Mouse (Mus musculus) telencephalon, adult 2 months (tissue): ENCODE results near the gene Grin2a.
A peak's percentile ranks its signal among the peaks of the same experiment; 100 is the strongest.

Experiments
- DNase-seq: peaks from one replicate; pipeline ENCODE4 v3.0.0-alpha.2; 2011; ENCODE audit warnings: low read depth, low spot score

Gene Grin2a

GRCm38 (mm10) chr16:9753045-9753444 lies 242.3 kb downstream of the Grin2a start:
- no peak for DNase-seq

GRCm38 (mm10) chr16:9752600-9752999 lies 242.8 kb downstream of the Grin2a start:
- DNase-seq: no peak

GRCm38 (mm10) chr16:9751045-9751569 lies 244.3 kb downstream of the Grin2a start:
- DNase-seq: no peak

DNA sequence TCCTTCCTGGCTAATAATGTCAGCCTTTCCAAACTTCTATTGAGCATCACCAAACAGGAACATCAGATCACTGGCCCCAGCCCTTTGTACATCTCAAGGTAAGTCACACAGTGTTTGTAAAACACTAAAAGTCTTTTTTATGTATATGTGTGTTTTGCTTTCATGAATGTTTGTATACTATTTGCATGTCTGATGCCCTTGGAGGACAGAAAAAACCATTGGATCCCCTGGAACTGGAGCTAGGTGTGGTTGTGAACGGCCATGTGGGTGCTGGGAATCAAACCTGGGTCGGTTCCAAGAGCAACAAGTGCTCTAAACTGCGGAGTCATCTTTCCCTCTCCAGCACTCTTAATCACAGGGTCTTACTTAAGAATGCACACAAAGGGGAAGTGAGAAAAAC lies 245.7 kb downstream of the Grin2a start:
- no peak for DNase-seq

GRCm38 (mm10) chr16:9742443-9742842 lies 252.9 kb downstream of the Grin2a start:
- DNase-seq: no peak

GRCm38 (mm10) chr16:9738679-9739078 lies 256.7 kb downstream of the Grin2a start:
- no peak for DNase-seq

DNA sequence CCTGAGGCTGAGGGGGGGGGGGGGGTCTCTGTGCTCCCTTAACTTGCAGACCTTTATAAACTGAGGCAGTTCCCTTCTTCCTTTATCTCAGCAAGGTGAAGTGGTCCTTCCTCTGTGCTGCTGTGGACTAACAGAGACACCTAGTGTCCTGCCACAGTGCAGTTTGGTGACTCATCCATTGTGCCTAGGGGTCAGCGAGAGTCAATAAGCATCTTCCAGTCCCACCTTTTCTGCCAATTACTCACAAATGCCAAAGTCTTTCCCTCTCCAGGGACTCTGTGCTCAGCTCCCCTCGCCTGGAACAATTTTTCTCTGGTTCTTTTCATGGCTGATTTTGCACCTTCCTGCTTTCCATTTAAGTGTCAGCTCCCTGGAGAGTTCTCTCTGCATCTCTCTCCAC lies 258.2 kb downstream of the Grin2a start:
- no peak for DNase-seq

GRCm38 (mm10) chr16:9735365-9736080 lies 259.8 kb downstream of the Grin2a start:
- no peak for DNase-seq

DNA sequence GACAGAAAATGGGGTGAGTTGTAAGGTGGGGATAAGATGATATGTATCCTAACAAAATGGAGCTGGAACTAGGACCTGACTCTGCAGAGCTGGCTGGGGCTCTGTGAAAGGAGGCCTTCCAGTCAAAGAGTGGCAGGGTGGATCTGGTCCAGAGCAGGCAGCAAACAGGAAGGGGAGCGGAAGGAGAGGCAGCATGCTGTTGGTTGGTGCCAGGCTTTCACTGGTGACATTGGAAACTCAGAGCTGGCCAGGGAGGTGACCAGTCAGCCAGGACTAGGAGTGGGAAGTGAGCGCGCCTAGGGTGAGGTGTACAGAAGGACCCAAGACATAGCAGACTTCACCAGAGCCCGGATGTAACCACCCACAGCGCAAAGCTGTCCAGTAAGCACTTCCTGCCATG lies 267.8 kb downstream of the Grin2a start:
- no peak for DNase-seq

- no peak for DNase-seq
Observed at GRCm38 (mm10) chr16:9725578-9726113, 269.7 kb downstream of the Grin2a start.

- no peak for DNase-seq
Observed at GRCm38 (mm10) chr16:9711398-9711797, 284.0 kb downstream of the Grin2a start.

- no peak for DNase-seq
Observed at GRCm38 (mm10) chr16:9709921-9710320, 285.4 kb downstream of the Grin2a start.

DNA sequence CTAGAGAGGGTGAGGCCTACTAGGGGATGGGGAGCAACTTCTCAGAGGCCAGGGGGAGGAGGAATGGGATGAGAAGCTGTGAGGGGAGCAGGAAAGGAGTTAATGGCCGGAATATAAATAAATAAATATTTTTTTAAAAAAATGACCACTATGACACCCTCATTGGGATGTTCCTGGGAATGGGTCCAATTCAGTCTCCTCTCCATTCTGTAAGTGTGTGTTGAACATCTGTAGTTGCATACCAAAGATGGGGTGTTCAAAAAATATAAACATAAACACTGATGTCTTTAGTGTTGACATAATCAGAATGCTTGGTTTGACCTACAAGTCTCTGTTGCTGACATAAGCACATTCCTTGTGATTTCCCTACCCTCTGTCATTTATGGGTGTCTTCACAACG lies 298.2 kb downstream of the Grin2a start:
- no peak for DNase-seq

DNA sequence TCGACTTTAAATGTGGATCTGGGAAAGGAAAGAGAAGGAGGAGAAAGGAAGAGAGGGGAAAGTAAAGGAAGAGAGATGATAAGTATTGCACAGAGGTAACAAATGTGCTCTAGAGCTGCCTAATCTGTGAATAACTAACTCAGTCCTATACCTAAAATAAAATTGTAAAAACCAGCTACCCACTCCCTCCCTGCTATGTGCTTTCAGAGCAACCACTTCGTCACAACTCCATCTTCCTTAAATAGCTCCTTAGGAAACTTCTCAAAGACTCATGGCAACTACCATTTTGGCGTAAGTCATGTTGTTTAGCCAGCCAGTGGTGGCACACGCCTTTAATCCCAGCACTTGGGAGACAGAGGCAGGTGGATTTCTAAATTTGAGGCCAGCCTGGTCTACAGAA lies 301.3 kb downstream of the Grin2a start:
- DNase-seq: peak; percentile 75

DNA sequence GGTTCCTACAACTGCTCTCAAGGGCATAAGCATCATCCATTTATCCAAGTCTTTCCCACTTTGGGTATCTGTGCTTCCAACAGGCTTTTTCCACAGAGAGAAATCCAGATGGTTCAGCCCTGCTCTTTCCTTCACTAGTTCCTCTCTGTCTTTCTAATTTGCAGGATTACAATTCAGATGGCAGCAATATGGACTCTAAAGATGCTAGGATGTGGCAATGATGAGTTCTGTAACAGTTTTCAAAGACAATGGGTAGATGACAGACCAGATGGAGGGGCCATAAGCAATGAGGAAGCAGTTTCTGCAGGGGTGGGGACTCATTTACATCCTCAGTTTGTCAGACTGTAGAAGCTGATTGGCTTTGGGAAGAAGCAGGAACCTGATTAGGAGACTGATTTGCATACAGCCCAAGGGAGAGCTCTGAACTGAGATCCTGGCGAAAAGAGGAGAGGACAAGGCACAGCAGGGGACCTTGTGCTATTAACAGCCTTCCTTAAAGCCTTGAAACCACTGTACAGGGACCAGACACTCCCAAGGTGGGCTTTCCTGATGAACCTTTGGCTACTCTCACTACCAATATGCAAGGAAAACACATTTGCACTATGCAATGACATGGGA lies 306.7 kb downstream of the Grin2a start:
- DNase-seq: no peak

DNA sequence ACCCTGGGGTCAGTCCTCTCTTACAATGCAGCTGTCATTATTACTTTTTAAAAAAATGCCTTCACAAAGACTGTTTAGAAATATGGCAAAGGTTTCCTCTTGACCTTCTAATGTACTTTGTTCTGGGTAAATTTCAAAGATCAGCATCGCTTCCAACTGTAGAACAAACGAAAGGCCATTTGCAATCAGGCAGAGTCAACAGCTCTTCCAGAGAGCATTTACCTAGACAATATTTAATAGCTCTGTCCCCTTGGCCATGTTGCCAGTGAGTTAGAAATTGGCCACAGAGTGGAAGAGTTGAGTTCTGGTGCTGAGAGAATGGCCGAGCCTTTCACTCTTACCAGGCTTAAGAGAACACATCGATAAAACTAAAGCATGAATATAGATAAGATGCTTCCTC lies 314.8 kb downstream of the Grin2a start:
- DNase-seq: no peak

GRCm38 (mm10) chr16:9679994-9680393 lies 315.4 kb downstream of the Grin2a start:
- no peak for DNase-seq

- no peak for DNase-seq
Observed at GRCm38 (mm10) chr16:9678750-9679149, 316.6 kb downstream of the Grin2a start.

GRCm38 (mm10) chr16:9672390-9672789 lies 323.0 kb downstream of the Grin2a start:
- DNase-seq: no peak

DNA sequence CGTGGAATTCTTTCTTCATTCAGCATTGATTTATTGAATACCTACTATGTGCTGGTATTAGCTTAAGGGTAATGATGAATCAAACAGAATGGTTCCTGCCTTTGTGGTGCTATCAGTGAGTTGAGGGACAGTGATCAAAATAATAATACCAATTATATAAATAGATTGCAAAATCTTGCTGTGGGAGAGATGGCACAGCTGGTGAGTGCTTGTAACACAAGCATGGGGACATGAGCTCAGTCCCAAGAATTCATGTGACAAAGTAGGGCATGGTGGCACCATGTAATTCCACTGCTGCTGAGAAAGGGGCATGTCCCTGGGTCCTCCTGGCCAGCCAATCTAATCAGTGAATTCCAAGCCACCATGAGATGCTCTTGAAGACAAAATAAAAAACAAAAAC lies 324.1 kb downstream of the Grin2a start:
- DNase-seq: no peak

GRCm38 (mm10) chr16:9670750-9671161 lies 324.6 kb downstream of the Grin2a start:
- DNase-seq: no peak

- no peak for DNase-seq
Observed at GRCm38 (mm10) chr16:9665896-9666295, 329.5 kb downstream of the Grin2a start.

GRCm38 (mm10) chr16:9664060-9664459 lies 331.3 kb downstream of the Grin2a start:
- DNase-seq: no peak
